8 mouse cellular contexts compared by ENCODE assay signal in the genomic region with DNA sequence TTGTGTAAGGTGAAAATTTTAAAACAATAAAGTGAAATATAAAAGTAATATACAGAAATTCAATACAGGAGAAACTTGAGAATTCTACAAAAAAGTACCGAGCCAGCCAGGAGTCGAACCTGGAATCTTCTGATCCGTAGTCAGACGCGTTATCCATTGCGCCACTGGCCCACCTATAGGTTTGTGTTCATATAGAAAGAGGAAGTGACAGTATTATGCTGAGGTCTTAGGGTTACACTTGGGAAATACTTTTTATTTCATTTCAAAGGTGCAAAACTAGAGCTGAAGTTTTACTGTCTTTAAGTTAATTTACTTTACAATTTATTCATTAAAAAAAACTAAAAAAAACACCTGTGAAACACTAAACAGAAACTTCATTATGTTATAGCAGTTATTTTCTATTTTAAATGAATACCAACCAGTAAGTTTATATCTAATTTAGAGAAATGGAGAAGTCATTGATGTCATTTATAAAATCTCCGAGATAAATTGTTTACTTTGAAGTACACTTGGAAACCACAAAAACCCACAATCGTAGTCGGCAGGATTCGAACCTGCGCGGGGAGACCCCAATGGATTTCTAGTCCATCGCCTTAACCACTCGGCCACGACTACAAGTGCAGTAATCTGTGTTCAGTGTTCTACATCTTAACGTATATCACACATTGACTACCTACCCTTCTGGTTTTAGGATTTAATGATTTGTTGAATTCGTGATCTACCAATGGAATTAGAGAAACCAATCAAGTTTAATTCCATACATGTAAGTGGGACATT. TPM values are rescaled to one million over a fixed set of nuclear protein-coding genes. Genes with fewer than 3 reads are reported as not detected.
A peak's percentile ranks its signal among the peaks of the same experiment; 100 is the strongest.
DNase-seq lines count a peak whose midpoint lies in the region; ATAC-seq lines count a peak whose summit lies in the region.

No protein-coding gene starts in this region.

- no peak for ATAC-seq in heart, embryonic 13.5 days (ENCODE audit: extremely low read depth, insufficient number of reproducible peaks, low FRiP score, low TSS enrichment)

- H3K27me3 ChIP-seq in heart, embryonic 13.5 days (replicated peaks) = no peaks in the 10 kb centered on the region

- peak; percentile 85 to 86 for DNase-seq in B cell, adult 2 months
- DNase-seq in ES-CJ7 (ENCODE audit: low read depth, low spot score) (peak; percentile 91), adipocyte (ENCODE audit: low spot score) (no peak)
- peak; percentile 79 for DNase-seq in embryo, embryonic 11.5 days (ENCODE audit: low read depth, low spot score)
- peak; percentile 45 for DNase-seq in layer of hippocampus, adult 9-11 months
- DNase-seq in lung, postnatal 4 days = peak; percentile 42 to 64
- DNase-seq in spleen, adult 12 weeks (ENCODE audit: low spot score) = peak; percentile 63

- no peak overlapping the region for H3K27ac ChIP-seq in heart, embryonic 13.5 days (replicated peaks)

- 4% methylated on average over 17 of the region's 17 CpGs for WGBS in heart, embryonic 13.5 days

- H3K4me2 ChIP-seq in heart, embryonic 13.5 days = peak overlapping the region; percentile 62

- H3K9ac ChIP-seq in heart, embryonic 13.5 days = no peak overlapping the region

- H3K4me1 ChIP-seq in heart, embryonic 13.5 days = peaks cover 51% of the 10 kb centered on the region

- peak overlapping the region; percentile 35 for H3K4me3 ChIP-seq in heart, embryonic 13.5 days

- no peaks in the 10 kb centered on the region for H3K9me3 ChIP-seq in heart, embryonic 13.5 days

- H3K36me3 ChIP-seq in heart, embryonic 13.5 days = no peaks in the 10 kb centered on the region

RNA-seq across cellular contexts. Expression of gene Btn2a2, which starts 12.0 kb away (rescaled TPM):
- polyA plus RNA-seq in heart, embryonic 13.5 days (2015; fragmentation: Nextera tagmentation; extraction: Ambion mirVana) = 0.45 and 0.82 TPM in 2 replicates

RNA-seq across cellular contexts. Expression of gene Hist1h4h, which starts 30.2 kb away (rescaled TPM):
- 6.3 and 7.2 TPM in 2 replicates for polyA plus RNA-seq in heart, embryonic 13.5 days (2015; fragmentation: Nextera tagmentation; extraction: Ambion mirVana)

RNA-seq across cellular contexts. Expression of gene Hist1h2af, which starts 33.1 kb away (rescaled TPM):
- 2.0 and 3.0 TPM in 2 replicates for polyA plus RNA-seq in heart, embryonic 13.5 days (2015; fragmentation: Nextera tagmentation; extraction: Ambion mirVana)

RNA-seq across cellular contexts. Expression of gene Hist1h3g, which starts 34.6 kb away (rescaled TPM):
- polyA plus RNA-seq in heart, embryonic 13.5 days (2015; fragmentation: Nextera tagmentation; extraction: Ambion mirVana) = 4.1 and 5.5 TPM in 2 replicates

RNA-seq across cellular contexts. Expression of gene Btn1a1, which starts 34.9 kb away (rescaled TPM):
- polyA plus RNA-seq in heart, embryonic 13.5 days (2015; fragmentation: Nextera tagmentation; extraction: Ambion mirVana) = 1.1 and 2.2 TPM in 2 replicates
